Mouse (Mus musculus) testis, postnatal 10 days (tissue): ENCODE measurements around the gene Cntnap2.
"Not testable (repeated sequence)": the region's sequence is repeated elsewhere in the genome, so short reads cannot be mapped to it uniquely, and the experiment has no call there.

Source experiments
- DNase-seq: peaks from one replicate; pipeline ENCODE4 v3.0.0; 2021; ENCODE audit warnings: low spot score

The Cntnap2 gene

DNA sequence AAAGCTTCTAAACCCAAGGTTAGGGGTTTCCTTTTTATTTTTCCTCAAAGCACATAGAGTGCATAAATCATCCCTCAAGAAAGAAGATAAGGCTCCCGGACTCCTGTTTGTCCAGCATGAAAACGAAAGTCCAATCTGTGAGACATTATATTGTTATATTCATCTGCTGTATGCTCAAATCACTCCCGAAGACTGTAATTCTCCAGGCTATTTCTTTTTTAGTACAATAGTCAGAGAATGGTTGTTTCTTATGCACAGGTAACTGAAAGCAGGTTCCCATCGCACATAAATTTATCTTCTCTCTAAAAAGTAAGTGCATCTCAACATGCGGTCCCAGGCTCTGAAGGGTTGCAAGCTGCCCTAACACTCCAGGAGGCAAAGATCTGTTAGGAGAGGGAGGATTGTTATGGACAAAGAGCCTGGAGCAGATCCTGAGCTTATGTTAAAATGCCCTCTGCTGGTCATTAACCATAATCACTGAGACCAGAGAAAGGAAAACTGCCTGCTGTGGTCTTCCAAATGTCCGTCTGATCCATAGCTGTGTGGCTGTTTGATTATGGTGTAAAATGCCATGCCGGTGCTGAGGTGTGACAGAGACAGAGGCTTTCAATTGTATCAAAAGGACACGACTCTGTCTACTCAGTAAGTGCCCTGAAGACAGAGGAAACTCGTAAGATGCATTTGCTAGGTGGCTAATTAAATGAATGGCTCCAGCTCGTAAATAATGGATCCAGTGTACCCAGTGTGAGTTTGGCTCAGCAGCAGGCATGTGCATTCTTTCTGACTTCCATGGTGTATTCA is 2116.4 kb downstream of the Cntnap2 start:
- DNase-seq, result not testable (repeated sequence)

DNA sequence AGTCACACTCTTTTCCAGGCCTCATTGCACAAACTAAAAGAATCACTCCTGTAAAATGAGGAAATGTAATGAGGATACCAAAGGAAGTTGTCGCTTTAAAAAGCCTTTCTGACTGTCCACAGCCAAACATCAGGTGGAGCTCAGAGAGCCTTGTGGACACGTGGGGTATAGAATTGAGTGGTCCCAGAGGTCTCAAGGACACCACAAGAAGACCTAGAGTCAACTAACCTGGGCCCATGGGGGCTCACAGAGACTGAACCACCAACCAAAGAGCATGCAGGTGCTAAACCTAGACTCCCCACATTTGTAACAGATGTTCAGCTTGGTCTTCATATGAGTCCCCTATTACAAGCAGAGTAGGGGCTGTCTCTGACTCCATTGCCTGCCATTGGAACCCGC is 2117.0 kb downstream of the Cntnap2 start:
- not testable (repeated sequence) for DNase-seq

DNA sequence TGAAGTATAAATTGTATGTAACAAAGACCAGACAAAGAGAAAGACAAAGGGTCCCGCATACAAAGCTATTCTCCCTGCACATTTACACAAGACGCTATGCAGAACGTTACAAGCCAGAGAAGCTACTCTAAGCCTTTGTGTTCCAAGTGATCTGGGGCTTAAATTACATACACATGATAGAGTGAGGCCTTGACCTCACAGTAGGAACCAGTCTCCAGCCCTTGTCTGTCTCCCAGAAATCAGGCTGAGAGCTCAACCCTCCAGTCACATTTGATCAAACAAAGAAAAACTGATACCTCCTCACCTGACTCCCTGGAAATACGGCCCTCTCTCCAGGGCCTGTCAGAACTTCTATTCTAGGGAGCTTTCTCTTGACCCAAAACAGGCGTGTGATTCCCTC is 2122.2 kb downstream of the Cntnap2 start:
- not testable (repeated sequence) for DNase-seq

DNA sequence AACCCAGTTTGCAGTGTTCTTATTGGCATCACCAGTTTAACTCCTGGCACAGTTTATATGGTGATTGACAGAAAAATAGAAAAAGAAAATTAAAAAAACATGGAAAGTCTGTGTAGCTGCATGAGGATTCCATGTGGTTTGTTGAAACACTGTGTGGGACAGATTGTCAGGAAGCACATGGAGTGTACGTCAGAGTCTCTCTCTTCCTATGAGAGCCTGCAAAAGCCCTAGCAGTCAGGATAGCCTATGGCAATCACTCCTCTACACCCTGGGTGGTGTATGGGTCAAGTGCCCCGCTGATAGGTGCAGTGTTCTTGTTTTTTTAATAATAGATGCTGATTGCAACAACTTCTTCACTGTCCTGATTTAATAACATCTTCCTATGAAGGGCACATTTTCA is 2123.1 kb downstream of the Cntnap2 start:
- DNase-seq, result no peak

GRCm38 (mm10) chr6:47182756-47183155 is 2123.6 kb downstream of the Cntnap2 start:
- no peak for DNase-seq

- DNase-seq, result not testable (repeated sequence)
Observed at GRCm38 (mm10) chr6:47183850-47184249, 2124.7 kb downstream of the Cntnap2 start.

DNA sequence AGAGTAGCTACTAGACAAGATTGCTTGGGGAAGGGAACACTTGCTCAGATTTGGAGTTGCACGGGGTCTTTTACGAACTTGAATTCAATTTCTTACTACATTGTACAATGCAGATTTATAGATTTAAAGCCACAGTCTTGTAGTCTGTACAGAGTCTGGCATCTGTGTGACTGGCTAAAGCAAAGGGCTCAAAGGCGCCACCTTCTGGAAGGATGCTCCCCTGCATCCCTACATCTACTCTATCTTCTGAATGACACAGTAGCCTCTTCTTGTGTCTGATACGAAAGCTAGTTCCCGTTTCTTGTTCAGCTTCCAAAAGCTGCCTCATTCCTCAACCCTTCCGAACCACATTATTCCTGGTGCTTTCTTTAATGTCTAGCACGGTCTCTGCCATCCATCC is 2129.0 kb downstream of the Cntnap2 start:
- peak; percentile 59 for DNase-seq

DNA sequence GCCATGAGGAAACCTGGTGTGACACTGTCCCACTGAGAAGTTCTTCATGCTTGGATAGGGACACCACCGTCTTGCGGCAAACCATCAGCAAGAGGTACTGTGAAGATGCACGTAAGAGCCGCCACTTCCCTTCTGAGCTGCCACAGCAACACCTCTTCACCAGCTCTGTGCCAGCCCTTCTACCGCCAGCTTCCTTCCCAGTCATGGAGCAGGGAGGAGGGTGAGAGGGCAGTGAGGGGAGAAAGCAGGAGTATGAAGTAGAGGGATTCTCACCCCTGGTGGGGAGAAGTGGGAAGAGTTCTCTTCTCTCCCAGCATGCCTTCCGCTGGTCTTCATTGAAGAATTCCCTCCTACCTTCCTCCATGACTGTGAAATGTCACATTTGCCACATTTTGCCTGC is 2129.4 kb downstream of the Cntnap2 start:
- DNase-seq, result not testable (repeated sequence)

DNA sequence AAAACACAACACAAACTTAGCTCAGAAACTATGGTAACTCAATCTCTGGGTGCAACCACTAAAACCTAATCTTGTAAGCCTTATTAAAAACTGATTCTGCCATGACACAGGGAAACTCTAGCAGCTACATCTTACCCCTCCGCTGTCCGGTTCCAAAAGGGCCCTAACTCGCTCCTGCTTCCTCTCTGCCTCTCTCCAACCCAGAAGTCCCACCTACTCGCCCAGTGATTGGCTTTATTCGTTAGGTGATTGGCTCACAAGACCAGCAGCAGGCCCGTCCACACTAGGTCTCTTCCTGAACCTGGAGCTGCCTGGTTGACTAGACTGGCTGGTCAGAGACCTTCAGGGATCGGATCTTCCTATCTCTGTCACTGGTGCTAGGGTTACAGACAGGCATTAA is 2131.1 kb downstream of the Cntnap2 start:
- no peak for DNase-seq

DNA sequence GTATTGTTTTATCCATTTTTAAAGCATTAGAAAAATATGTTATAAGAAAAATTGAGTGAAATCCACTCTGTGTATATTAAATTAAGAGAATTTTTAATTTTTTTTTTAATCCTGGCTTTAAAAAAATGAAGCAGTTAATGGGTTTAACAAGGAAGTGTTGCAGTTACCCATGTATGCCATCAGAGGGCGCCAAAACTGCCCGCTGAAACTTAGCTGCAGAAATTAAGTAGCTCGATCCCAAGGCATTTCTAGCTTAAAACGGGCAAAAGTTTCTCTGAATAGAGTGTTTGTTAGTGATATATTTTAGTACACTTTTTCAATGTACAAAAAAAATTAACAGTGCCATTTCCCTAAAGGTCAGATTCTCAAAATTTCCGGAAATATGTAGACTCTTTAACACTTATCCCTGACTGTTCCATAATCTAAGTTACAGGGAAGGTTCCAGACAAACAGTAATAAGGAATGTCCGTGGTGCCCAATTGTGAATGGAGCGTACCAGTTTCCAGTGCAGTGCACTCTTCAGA is 2132.2 kb downstream of the Cntnap2 start:
- peak; percentile 71 for DNase-seq

DNA sequence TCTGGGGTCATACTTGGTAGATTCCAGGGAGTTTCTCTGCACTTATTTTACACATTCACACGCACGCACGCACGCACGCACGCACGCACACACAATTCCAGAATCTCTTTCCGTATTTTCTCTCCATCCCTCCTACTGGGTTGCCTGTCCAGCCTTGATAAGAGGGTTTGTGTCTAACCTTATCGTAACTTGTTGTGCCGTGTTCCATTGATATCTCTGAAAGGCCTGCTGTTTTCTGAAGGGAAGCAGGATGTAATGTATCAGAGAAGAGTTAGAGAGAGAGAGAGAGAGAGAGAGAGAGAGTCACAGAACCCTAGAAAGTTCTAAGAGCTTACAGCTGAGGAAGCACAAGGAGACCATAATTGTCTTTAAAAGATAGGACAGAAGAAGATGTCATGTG is 2132.8 kb downstream of the Cntnap2 start:
- no peak for DNase-seq

DNA sequence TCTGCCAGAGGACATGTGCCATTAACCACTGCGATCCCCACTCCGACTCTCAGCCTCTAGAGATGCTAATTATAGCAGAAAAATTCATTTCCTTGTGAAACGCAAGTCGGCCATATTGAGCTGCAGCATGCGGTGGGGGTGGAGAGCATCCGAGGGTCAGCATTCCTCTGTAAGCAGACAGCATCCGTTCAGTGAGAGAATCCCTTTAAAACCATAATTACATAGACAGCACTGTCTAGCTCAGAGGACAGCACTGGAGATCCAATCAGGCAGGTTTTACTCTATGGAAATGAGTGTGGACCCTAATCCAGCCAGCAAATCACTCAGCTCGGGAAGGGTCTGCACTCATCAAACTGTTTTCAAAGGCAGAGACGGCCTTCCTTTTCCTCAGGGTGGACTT is 2133.3 kb downstream of the Cntnap2 start:
- DNase-seq, result no peak

GRCm38 (mm10) chr6:47197570-47197969 is 2138.4 kb downstream of the Cntnap2 start:
- DNase-seq, result no peak

DNA sequence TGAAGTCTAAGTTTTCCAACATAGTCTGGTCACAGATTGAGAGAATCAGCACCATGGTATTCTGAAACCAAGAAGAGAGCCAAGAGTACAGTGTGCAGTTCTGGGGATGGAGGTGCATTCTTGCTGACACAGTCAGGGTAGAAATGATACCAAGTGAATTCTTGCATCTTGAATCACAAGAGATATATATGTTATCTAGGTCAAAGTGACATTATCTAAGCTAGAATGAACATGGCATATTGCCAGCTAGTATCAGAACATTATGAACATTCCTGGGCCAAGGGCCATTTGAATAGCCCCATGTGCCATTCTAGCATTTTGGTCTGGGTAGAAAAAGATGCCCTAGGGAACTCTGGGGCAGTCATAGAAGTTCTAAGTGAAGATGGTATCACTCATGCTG is 2141.5 kb downstream of the Cntnap2 start:
- DNase-seq, result no peak

DNA sequence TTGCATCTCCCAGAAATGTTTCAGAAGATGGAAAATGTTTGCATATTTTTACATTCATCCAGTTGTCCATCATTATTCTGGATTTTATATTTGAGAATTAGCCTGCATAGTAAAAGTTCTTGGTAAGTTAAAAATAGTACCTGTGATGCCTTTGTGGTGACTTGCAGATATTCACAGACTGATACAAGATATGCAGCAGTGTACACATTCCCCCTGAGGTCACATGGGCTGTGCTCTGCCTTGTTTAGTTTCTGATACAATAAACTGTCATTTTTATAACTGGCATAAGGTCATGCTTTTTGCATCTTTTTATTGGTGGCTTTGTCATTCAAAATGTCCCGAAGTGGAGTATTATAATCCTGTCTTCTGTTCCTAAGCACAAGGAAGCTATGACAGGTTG is 2148.9 kb downstream of the Cntnap2 start:
- DNase-seq, result no peak

DNA sequence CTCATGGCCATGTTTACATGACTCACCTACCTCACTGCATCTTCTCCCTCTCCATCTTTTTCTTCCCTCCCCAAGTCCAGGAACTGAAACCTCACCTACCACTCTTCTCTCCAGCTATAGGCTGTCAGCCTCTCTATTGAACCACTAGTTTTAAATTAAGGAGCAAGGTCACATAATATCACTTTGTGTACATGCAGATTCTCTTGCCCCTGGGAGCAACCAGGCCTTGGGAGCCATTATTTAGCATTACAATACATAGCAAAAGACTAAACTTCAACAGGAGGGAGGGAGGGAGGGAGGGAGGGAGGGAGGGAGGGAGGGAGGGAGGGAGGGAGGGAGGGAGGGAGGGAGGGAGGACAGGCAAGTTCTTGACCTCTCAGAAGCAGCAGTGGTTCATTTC is 2155.6 kb downstream of the Cntnap2 start:
- no peak for DNase-seq

- not testable (repeated sequence) for DNase-seq
Observed at GRCm38 (mm10) chr6:47223578-47223977, 2164.4 kb downstream of the Cntnap2 start.

GRCm38 (mm10) chr6:47225391-47225790 is 2166.2 kb downstream of the Cntnap2 start:
- DNase-seq, result not testable (repeated sequence)

- no peak for DNase-seq
Observed at GRCm38 (mm10) chr6:47227601-47228000, 2168.4 kb downstream of the Cntnap2 start.

GRCm38 (mm10) chr6:47228676-47229317 is 2169.6 kb downstream of the Cntnap2 start:
- DNase-seq, result no peak

GRCm38 (mm10) chr6:47231513-47231912 is 2172.4 kb downstream of the Cntnap2 start:
- no peak for DNase-seq

DNA sequence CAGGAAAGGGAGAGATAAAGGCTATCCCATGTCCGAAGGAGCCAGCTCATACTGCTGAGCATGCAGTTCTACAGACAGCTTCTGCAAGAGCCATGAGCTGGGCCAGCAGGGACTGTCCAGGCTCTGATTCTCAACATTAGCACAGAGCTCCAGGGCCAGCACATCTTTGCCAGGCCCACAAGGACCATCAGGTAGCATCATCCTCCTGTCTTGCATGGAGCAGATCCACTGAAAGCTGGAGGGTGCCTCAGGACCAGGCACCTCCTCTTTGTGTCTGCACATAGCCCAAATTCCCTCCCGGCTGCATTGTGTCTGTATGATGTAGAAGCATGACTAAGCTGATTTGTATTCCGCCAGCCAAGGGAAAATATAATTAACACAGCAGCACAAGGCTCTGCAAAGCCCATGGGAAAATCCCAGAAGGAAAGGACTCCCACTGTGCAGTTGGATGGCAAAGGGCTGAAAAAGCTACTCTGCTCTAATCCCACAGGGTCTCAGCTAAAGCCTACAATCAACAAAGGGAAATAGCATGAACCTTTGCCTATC is 2180.3 kb downstream of the Cntnap2 start:
- no peak for DNase-seq

GRCm38 (mm10) chr6:47241379-47241778 is 2182.2 kb downstream of the Cntnap2 start:
- DNase-seq, result no peak
